Mouse (Mus musculus): ENCODE results near the gene Nphp1.

Nphp1 gene

DNA sequence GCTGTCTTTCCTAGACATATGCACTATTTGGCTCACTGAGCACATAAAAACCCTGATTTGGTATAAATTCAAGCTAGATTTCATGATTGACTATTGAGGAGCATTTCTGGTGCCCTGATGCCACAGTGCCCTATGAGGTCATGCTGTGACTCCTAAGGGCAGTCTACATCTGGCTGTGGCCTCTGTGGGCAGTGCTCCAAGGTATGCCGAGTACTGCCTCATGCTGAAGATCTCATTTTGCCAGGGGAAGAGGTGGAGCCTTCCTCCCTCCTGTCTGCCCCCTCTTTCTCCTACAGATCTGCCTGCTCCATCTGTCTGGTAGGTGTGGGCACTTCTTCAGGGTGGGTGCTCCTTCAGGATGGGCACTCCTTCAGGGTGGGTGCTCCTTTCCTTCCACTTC lies 39.3 kb downstream of the Nphp1 start:
- DNase-seq (ENCODE audit: low read depth, low spot score): no peak

DNA sequence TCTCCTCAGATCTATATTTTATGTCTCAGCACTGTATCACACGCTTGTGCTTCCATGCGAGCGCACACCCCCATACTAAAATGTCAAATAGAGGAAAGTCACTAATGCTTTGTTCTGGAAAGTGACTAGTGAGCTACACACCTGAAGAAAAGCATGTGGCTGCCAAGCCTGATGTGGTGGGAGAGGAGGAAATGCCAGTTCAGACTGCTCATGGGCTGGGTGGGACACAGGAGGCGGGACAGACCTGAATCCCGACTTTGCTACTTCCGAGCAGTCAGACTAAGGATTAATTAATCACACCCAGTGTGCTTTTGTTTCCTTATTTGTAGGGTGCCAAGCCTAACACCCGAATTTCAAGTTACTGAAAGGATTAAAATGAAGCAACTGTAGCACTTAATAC lies 40.4 kb downstream of the Nphp1 start:
- no peak for DNase-seq (ENCODE audit: low read depth, low spot score)

DNA sequence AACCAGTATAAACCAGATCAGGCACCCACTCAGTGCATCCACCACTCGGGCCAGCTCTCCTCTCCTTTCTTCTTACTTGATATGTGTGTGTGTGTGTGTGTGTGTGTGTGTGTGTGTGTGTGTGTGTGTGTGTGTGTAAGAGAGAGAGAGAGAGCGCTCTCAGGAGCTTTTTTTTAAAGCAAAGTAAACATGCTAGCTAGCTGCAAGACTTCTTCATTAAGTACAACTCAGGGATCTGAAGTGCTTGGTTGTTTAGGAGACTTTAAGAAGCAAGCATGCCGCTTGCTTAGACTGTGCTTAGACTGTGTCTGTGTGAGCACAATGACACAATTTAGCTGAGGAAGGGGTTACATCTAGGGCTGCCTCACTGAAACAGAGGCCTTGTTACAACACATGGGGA lies 46.1 kb downstream of the Nphp1 start:
- DNase-seq (ENCODE audit: low read depth, low spot score): no peak

DNA sequence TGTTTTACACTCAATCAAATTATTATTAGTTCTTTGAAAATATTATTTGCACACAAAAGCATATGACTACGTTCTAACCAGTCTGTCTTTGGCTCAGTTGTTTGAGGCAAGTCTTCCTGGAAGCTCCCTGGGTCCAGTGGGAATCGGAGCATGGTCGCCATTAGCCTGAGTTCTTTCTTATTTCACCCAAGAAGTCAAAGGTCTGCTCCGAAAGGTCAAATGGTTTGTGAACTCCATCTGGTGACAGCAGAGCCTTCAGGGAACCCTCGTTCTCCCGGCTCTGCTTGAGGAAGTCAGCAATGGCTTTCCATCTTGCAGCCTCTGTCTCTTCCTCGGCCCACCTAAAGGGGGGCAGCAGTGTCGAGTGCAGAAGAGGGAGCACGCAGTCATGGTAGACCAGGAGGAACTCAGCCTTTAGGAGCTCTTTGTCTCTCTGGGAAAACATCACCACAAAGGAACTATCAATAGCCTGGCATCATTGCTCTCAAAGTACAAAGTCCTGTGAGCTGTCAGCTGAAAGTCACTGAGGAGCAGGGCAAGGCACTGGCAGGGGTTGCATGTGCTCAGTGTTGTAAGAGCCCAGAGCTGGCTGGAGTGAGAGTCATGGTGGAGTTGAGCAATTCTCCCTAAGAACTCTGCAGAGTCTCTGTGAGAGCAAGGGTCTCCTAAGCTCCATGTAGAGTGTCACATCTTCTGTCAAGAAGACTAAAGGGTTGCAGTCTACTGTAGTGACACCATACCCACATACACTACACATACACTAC lies 47.8 kb downstream of the Nphp1 start:
- no peak for DNase-seq (ENCODE audit: low read depth, low spot score)

DNA sequence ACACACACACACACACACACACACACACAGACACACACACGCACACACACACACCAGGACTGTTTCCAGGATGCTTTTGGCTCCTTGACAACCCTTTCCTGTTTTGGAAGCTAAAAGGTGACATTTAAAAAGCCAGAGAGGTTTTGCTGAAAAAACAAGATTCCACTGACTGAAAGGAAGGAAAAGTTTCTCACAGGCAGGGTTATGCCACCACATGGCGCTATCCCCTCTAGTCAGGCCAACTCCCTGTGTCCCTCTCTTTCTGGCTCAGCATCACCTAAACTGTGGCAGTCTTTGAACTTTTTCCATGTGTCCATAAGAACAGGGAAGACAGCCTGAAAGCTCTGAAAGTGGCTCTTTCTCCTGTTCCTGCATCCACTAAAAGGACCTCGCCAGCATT lies 50.8 kb downstream of the Nphp1 start:
- DNase-seq (ENCODE audit: low read depth, low spot score): no peak

DNA sequence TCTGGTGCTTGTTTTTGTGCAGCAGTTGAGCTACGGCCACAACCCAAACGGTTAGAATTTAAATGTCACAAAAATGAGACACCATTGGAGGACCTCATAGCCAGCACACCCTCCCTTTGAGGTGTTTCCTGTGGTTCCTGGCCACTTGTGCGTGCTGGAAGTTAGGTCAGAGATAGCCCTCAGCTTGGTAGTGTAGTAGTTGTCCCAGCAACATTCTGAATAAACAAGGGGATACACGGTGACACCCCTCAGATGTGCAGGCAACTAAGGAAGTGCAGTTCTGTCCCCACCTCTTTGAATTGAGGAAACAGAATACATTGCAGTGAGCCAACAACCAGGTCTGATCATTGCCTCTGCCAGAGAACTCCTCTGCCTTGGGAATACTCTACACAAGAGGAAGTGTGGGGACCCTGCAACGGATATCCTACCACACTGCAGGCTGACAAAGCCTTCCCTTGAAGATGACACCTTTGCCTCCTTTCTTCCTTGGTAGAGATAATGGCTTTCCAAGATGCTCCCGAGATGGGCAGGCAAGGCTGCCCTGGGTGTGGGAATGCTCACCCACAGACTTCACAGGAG lies 52.0 kb downstream of the Nphp1 start:
- no peak for DNase-seq (ENCODE audit: low read depth, low spot score)

DNA sequence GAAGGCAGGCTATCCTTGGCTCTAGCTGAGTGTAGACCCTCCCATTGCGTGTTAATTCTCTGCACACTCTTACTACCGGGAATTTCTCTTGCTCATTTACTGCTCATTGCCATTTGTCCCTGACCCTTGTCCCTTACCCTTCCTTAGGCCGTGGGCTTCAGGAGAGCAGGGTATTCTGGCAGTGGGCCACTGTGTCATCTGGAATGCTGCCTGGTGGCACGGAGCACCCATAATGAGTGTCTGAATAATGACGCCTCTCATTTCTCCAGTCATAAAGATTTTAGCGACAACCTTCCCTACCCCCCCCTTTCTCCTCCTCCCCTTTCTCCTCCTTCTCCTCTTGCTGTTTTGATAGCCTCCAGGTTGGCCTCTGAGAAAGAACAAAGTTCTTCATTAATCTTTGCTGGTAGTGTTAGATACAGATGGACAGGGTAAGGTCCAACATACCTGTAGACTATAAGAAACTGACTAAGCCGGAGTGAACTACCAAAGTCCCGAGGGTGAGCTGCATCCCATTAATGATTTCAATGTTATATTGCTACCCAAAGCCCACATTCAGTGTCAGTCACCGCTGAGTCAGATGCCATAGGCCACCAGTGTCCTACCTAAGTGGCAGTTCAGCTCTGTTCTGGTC lies 53.1 kb downstream of the Nphp1 start:
- DNase-seq (ENCODE audit: low read depth, low spot score): no peak

DNA sequence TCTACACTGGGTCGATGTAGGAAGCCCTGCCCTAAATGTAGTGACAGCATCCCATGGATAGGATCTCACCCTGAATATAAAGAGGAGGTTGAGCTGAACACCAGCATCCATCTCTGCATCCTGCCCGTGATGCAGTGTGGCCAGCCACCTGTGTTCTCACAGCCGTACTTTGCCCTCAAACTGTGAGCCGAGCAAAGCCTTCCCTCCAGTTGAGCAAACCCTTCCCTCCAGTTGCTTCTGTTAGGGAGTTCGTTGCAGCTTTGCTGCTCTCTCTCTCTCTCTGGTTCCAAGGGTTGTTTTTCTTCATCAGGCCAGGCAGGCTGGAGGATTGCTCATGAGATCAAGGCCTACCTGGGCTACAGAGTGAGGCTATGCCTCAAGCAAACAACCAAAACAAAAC lies 53.8 kb downstream of the Nphp1 start:
- DNase-seq (ENCODE audit: low read depth, low spot score): no peak

DNA sequence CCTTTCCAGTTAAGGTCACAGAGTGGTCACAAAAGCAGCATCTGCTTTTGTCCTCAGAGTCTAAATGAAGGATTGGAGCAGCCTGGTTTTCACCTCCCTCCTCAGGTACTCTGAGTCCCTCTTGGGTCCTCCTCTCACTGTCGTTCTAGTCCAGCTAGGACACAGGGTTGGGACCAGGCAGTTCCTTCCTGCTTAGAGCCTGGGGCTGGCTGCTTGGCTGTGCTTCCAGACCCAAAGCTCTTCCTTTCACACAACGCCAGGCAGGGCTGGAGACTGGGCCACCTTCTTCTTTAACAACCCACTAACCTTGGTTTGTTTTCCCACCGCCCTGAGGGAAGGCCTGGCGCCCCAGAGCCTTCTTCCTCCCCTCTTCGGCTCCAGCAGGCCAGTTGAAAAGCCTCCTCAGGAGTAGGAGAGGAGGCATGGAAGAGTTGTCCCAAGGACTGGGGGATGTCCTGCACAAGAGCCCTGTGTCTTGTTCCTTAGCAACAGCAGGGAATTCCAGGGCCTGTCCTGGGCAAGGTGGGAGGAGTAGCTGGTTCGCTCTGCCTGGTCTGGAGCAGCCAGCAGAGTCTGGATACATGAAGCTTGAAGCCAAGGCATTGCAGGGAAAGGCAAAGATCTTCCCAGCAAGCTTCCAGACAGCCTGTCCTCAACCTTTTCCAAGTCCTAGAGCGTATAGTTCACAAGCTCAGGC lies 58.2 kb downstream of the Nphp1 start:
- DNase-seq (ENCODE audit: low read depth, low spot score): no peak

DNA sequence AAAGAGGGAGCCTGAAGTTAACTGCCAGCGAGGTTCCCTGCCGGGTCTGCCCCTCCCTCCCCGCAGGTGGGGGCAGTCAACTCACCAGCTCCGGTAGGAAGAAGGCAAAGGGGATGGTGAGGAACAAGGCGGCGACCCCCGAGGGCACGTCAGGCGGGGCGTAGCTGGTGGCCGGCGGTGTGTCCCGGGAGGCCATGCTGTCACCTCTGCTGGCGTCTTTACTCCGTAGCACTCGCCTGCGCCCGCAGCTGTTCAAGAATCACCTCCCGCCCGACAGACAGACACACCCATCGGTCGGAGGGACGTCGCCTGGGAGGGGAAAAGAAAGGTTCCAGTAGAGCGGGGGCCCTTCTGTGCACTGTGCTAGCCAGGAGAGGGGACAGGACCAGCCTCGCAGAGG lies 59.0 kb downstream of the Nphp1 start, which contains the start of gene Mall:
Mall (minus strand) TSS at position 262 of the 400 bp plus-strand sequence.
- no peak for DNase-seq (ENCODE audit: low read depth, low spot score)

DNA sequence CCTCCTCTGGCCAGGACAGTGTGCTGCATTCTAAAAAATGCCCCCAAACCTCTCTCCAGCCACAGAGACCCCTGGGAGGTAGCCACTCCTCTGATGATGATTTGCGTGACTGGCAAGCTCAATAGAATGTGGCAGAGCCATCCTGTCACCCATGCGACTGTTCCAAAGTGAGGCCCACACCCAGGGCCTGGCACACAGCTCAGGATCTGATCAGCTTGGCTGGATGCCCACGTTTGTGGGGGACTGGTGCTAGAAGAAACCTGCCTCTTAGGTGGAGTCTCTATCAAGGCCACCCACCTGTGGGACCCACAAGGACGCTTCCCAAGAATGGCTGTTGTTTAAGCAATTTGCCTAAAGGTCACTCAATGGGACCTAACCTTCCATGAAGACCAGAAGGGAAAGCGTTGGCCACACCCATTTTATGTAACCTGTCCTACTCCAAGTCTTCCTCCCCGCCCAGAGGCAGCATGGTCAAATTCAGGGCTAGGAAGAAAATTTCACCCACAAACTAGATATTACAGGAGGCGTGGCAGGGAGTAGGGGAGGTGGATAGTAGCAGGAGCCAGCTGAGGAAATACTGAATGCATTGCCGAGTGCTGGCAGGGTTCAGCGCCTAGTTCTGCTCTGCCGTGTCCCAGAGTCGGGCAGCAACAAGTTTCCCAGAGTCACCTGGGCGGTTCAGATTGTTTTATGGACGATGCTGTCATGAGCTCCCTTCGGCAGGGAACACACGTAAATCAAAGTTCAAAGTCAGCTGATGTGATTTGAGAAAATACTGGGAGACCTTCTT lies 59.8 kb downstream of the Nphp1 start:
- no peak for DNase-seq (ENCODE audit: low read depth, low spot score)

DNA sequence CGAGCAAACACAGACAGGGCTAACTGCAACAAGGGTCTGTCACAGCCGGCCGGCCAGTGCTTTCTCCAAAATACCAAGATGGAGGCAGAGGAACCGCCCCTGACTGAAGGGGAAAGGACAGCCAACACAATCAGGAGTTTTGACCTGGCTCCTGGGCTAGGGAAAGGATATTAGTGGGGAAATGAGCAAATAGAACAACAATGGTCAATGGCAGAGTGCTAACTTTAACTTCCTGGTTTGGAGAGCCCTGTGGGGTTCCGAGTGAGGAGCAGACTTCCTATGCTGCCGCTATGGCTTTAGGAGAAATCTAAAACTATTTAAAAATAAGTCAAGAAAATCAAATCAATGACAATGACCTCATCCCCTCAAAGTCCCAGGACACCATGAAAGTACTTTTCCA lies 60.6 kb downstream of the Nphp1 start:
- DNase-seq (ENCODE audit: low read depth, low spot score): no peak

DNA sequence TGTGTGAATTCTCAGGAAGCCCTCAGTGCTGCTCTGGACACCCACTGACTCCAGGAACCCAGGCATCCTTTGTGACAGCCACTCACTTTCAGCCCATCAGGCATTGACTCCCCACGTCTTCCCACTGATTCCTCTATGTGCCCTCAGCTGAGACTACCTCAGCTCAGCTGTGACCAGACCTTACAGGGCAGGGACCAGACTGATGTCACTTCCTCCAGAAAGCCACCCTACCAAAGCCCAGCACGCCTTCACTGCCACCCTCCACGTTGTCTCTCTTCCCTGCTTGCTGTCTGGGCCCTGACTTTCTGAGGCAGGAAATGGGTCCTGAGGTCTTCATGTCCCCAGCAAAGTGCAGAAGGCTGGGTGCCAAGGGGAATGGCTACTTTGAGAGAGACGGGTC lies 65.5 kb downstream of the Nphp1 start:
- DNase-seq (ENCODE audit: low read depth, low spot score): no peak

DNA sequence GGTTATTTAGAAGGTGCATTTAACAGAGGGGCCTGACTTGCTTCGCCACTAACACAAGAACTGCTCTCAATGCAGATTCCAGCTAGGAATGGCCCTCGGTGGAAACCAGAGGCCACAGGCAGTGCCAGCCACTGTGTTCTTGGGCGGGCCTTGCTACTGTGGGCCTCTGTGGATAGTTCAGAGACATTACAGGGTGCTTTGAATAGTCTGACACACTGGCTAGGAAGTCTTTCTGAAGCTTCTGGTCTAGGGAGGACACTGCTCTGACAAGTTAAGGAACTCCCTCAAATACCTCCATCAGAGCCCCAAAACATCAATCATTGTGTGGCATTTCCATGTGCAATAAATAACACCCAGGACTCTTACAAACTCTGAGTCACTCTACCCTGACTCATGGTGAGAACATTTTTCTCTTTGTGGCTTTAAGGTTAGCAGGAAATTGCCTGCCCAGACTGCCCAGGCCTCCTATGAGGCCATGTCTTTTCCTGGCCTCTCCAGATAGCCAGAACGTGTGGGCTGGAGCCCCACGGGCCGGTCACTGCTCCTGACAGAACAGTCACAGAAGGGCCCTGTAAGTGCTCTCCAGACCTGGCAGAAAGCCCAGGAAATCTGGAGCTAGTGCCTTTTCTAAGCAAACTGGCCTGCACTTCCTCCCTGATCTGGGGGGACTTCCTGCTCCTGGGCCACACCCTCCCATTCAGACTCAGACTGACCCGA lies 66.4 kb downstream of the Nphp1 start:
- no peak for DNase-seq (ENCODE audit: low read depth, low spot score)

DNA sequence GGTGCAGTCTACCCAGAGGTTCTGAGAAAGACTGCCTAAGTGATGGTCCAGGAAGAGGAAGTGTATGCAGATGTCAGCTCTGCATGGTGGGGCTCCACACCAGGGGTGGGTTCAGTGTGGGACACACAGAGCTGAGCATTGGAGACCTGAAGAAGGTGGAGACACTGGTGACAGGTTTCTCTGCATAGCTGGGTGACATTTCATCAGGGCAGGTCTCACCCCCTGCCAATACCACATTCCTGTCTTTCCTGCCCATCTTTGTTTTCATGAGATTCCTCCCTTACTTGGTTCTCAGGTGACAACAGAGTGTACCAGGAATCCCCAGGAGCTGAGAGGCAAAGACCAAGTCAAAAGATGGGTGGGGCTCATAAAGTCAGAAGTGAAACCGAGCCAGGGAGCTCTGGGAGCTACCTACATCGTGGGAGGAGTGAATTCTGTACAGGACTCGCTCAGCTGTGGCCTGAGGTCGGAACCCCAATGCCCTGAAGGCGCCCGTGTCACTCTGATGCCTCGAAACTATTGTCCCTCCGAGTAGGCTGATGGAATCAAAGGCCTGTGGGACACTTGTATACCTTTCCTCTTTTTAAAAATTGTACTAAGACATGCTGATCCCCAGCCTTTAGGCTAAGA lies 69.7 kb downstream of the Nphp1 start:
- no peak for DNase-seq (ENCODE audit: low read depth, low spot score)

DNA sequence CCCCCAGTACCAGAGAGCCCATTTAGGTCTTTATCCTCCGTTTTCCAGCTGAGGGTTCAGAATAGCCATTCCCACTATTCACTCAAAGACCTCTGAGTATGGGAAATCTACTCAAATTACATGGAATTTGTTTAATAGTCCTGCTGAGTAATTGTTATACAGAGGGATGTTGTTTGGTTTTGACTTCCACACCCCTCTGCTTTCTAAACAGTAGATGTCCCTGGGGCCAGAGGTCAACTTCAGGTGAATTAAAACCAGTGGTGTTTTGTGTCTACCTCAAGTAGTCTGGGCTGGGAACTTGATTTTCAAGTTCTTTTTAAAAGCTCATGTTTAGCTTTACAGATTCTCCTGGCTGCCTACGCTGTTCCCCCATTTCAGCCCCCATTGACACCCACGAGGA lies 74.0 kb downstream of the Nphp1 start:
- DNase-seq (ENCODE audit: low read depth, low spot score): no peak

DNA sequence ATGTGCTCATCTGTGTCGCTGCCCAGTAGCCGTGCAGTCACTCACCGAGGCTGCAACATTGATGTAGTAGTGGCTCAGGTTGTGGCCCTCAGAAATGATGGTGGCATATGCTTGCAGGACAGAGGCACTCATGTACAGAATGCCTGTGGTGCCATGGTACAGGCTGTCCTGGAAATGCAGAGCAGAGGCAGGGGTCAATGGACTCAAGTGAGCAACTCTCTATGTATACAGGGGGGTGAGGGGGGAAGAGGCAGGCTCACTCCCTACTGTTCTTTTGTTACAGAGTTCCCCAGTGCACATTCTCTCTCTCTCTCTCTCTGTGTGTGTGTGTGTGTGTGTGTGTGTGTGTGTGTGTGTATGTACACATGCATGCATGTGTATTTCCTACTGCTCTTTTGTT lies 79.9 kb downstream of the Nphp1 start:
- DNase-seq (ENCODE audit: low read depth, low spot score): no peak

DNA sequence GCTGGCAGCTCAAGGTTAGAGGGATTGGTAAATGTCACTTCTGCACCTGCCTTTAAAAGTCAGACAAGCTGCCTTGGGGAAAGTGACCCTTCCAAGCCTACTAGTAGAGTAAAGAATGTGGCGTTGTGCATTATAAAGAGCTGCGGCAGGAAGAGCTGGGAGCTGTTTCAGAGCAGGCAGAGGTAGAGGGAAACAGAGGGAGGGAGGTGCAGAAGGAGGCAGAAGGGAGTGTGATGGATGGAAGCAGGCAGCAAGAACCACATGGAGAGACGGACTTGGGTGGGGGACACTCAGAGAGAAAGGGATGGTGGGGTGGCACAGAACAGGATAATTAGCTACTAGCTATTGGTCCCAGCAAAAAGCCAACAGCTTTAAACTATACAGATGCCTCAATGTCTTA lies 80.6 kb downstream of the Nphp1 start:
- DNase-seq (ENCODE audit: low read depth, low spot score): no peak

DNA sequence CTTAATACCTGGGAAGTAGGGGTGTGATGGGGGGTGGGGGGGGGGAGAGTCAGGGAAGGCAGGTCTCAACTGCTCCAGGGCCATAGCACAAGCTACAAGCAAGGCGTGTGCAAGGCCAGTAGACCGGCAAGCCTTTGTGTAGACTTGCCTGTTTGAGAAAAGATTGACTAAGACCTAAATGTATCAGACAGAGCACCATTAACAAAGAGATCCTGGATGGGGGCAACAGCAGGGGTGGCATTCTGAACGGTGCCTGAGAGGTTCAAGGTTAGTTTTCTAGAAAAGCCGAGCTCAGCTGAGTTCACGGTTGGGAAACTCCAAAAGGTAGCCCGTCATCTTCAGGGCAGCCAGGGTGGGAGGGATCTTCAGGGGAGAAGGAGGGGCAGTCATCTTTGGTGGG lies 83.4 kb downstream of the Nphp1 start:
- no peak for DNase-seq (ENCODE audit: low read depth, low spot score)
